Mouse (Mus musculus): Measurements from ENCODE around the gene Map4k4.

The Map4k4 gene

DNA sequence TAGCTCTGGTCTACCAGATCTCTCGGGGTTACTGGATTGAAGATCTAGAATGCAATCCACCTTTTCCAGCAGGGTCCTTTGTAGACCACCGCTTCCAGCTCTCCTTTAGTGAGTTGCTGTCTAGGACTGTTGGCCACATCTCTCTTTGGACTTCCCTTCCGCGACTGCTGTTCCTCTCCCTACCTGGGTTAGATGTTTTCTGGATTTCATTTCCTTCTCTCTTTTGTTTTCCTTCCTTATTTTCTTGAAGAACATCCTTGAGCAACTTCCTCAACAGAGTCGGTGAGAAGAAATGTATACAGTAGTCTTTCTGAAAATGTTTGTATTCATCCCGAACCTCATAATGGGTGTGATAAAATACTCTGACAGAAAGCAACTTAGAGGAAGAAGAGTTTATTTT is 137.1 kb downstream of the Map4k4 start:
- DNase-seq (ENCODE audit: low read depth, low spot score): no peak

DNA sequence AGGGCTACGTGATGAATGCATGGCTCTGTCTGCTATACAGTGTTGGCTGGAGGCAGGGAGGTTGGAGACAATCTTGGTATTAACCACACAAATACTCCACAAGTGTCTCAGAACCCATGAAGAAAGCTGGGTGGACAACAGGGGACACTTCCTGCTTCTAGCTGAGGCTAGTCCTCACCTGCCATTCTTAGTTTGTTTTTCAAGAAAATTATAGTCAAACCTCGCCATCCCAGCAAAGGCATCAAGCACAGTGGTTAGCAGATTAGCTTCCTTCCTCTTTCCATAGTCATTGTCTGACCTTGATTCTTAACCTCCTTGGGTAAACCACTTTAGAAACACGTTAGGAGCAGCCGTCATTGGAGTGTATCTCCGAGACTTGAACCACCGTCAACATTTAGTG is 145.0 kb downstream of the Map4k4 start:
- no peak for DNase-seq (ENCODE audit: low read depth, low spot score)

DNA sequence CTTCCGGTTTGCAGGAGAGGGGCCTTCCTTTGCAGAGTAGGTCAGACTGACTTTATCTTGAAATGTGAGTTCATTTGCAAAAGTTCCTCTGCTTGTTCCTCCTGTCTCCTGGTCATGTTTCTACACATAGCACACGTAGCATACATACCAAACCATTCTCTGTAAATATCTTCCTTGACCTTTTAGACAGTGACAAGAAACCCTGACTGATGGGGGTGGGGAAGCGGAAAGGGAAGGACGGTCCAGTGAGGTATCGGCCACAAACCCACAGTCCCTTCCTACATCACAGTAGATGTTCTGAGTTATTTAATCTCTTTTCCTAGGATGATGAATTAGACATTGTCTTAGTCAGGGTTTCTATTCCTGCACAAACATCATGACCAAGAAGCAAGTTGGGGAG is 145.9 kb downstream of the Map4k4 start:
- DNase-seq (ENCODE audit: low read depth, low spot score): no peak

DNA sequence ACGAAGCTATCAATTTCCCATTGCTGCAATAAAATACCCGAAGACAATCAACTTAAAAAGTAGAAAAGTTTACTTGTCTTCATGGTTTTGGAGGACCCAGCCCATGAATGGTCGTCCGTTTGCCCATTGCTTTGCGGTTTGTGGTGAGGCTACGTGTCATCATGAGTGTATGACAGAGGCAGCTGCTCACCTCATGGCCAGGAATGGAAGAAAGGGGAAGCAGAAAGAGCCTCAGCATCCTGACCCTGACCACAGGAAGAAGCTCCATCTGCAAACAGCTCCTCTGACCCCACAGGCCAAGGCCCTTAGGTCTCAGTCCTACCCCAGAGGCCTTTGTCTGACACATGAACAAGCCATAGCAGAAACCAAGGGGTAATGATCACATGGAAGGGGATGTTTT is 150.4 kb downstream of the Map4k4 start:
- no peak for DNase-seq (ENCODE audit: low read depth, low spot score)

DNA sequence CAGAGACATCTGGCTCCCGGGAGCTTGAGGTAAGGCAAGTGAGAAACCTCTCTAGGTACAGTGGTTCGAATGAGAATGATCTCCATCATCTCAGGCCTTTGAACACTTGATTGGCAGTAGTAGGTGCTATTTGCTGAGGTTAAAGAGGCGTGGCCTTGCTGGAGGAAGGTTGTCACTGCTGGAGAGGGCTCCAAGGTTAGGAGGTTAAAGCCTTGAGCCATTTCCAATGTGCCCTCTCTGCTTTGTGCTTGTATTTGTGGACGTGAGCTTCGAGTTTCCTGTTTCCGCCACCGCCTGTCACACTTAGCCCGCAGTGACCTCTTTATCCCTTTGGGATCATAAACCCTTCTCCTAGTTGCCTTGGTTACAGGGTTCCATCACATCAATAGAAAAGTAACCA is 151.4 kb downstream of the Map4k4 start:
- no peak for DNase-seq (ENCODE audit: low read depth, low spot score)

DNA sequence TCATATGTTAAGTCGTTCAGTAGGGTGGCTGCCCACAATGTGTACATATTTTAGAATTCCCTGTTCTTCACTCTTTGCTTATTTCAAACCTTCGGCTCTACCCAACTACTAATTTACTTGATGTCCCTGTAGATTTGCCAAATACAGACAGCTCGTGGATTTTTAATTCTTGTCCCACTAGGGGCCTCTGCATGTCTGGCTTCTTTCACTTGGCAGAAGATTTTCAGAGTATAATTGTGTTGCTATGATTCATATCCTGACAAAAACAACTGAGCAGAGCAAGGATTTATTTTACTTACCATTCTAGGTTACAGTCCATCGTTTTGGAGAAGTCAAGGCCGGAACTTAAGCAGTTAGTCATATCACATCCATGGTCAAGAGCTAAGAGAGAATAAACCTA is 152.4 kb downstream of the Map4k4 start:
- no peak for DNase-seq (ENCODE audit: low read depth, low spot score)

DNA sequence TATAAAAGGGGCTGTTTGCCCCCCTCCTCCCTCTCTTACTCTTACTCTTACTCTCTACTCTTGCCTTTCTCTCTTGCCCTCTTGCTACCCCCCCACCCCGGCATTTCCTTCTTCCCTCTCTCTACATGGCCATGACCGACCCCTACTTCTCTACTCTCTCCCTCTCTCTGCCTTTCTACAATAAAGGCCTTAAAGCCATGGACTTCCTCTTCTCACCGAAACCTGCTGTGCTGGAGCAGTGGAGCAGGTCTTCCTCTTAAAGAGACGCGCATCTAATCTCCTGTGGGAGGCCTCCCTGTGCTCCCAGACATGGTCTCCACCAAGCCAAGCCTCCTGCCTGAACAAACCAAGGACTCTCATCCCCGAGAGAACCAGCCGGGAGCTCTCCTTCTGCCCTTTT is 154.3 kb downstream of the Map4k4 start:
- no peak for DNase-seq (ENCODE audit: low read depth, low spot score)

DNA sequence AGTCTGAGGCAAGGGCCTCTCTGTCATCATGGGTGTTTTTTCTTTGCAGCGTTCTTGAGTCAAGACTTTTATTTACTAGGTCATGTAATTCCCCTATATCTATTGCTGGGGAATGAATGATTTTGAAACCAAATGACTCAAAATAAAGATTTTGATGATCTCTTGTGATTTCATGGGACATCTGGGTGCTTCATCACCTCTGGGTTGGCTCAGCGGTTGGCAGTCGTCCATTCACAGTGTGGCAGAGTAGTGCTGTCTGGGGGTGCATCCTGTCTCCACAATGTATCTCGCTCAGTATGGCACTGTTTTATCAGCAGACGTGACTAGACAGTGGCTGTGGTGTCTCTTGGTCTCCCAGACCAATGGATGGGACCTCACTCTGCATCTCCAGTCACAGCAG is 155.2 kb downstream of the Map4k4 start:
- no peak for DNase-seq (ENCODE audit: low read depth, low spot score)

DNA sequence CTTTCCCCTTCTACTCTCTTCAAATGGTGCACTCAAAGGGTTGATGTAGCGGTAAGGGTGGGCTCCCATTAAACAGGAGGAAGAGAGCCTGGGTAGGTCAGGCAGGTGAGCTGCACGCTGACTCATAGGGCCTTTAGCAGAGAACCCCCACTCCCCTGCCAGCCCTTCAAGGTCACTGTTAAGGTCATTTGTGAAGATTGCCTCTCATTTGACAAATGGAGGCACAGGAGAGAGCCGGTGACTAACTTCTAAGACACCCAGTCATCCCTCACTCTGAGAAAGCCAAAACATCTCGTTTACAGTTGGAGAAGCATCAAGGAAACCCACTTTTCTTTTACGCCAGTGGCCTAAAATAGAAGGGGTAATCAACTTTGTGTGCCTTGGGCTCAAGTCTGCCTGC is 156.6 kb downstream of the Map4k4 start:
- DNase-seq (ENCODE audit: low read depth, low spot score): no peak

DNA sequence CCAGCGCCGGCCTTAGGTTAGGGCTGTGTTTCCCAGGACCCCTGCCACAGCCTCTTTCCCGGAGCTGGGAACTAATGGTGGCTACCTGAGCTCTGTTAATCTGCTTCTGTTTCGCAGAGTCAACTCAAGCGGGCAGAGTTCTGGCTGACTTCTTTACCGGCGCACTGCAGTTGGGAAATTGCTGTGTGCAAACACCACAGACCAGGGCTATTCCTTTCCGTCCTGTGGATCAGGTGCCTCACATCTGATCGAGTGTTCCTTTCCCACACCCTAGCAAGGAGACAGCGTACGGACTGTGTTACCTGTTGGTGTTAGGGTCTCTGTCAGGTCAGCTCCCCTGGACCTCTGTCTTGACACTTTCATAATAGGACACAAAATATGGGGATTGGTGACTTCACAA is 157.3 kb downstream of the Map4k4 start:
- no peak for DNase-seq (ENCODE audit: low read depth, low spot score)

DNA sequence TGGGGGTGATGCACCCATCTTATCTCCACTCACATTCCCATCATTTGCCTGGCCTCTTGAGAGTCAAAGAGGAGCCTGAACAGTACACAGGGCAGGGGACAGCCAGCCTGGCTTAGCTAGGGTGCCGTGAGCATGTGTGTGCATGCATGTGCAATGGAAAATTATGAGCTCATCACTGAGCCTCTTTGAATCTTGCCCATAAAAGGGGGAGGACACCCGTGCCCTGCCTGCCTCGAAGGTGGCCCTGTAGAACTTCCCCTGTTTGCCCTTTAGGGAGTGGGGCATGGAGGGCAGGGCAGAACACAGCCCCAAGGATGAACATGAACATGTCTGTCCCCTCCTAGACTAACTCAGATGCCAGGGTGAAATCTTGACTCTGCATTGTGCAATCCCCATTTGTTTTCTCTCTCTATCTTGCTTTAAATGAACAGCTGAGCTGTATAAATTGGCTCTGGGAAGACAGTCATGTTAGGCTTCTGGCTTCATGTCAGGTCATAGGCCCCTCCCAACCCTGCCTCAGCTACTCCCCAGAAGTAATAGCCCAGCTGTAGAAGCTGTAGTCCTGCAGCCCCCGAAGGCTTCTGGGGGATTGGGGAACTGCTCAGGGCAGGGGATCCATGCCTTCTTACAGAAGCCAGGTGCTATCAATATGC is 158.5 kb downstream of the Map4k4 start:
- DNase-seq (ENCODE audit: low read depth, low spot score): no peak

DNA sequence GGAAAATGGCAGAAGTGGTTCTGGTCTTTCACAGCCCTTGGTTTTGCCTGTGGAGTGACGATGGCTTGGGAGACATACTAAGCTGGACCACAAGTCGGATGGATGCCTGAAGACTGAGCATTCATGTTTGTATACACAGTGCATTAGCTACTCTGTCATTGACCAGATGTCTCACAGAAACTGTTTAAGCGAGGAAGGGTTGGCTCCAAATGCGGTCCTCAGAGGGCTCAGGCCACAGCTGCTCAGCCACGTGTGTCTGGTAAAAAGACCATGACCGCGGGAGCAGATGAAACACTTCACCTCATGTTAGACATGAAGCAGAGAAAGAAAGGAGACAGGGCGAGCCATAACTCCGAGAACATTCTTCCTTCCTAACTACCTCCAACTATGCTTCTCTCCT is 160.6 kb downstream of the Map4k4 start:
- DNase-seq (ENCODE audit: low read depth, low spot score): no peak

DNA sequence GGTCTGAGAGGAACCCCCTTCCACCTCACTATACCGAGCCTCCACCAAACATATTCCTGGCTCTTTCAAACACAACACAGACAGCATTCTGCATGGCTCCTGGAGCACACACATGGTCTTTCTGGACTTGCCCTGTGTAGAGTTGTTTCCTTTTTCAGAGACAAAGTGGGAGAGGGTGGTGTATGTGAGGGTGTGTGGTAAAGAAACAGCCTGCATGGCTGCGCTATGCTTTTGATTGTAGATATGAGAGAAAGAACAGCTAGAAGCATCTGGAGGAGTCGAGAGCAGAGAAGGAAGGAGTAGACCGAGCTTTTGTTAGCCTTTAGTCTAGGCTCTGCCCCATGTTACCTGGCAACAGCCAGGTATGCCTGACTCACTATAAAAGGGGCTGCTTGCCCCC is 162.7 kb downstream of the Map4k4 start:
- no peak for DNase-seq (ENCODE audit: low read depth, low spot score)

DNA sequence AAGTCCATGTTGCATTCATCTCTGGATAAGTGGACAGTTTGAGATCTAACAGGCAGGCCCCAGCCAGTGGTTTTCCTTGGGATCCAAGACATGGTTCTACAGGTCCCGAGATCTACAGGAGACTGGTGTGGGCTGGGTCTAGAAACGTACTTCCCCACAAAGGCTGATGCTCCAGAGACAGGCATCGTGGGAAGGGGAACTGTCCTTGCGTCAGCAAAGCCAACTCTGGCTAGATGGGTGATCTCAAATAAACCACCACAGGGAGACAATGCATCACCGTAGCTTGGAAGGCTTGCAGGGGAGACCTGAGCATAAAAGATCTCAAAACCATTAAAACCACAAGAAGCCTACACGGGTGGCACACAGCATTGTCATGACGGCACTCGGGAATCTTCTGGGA is 163.8 kb downstream of the Map4k4 start:
- no peak for DNase-seq (ENCODE audit: low read depth, low spot score)

DNA sequence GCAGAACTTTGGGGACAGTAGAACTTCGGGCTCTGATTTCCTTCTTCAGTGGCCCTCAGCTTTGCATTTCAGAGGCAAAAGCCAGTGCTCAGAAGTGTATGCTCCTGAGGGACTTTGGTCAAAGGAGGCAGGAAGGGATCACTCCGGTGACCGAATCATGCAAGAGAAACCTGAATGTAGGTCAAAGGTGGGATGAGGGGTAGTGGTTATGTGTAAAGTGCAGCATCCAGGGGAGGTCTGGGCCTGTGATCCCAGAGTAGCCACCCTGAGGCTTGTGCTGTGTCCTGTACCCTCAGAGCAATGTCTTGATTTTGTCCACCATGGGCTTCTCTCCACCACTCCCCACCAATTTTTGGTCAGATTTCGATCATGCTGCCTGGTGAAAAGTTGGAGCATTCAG is 171.8 kb downstream of the Map4k4 start:
- DNase-seq (ENCODE audit: low read depth, low spot score): no peak

DNA sequence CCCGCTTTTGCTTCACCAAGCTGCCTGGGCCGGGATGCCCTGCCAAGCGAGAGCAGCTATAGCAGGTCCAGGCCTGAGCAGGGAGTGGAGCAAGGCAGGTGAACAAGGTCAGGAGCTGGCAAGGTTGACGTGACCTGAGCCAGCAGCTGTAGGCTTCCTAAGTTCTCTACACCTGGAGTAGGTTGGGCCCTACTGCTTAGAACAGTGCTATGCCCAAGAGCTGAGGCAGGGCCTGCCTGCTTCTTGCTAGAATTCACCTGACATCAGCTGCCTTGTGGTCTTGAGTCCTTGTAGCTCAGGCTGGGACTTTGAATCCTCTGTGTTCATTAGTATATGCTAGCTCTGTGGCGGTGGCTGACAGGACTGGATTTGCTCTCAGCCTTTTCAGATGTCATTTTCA is 173.1 kb downstream of the Map4k4 start, which contains the start of gene Il1r2:
TSS of gene Il1r2 (plus strand) at position 301 of the 400 bp plus-strand sequence.
- DNase-seq (ENCODE audit: low read depth, low spot score): no peak
